In the genomic region with DNA sequence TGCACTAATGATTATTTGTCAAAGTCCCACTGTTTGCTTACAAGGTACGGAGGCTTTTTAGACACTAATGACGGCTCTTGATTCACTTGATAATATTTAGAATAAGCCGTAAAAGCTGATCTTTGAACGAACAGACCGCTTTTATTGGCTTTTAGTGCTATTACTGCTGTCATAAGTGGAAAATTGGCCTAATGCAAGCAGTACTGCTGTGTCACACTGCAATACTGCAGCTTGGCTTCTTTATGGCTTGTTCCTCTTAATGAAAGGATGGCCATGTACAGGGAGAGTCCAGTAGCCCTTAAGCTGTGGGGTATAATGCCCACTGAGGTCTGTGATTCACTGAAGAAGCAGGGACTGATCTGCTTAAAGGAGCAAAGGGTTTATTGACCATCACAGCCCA, we compare ENCODE assay signal across 26 mouse cellular contexts. TPM values are rescaled to one million over a fixed set of nuclear protein-coding genes. Genes with fewer than 3 reads are reported as not detected.
"Had no signal": no experiment of that assay in that cellular context is flagged by ENCODE, and none has a peak within 500 bp of the region (broad histone marks: within the 10 kb centered on the region; RNA-seq: fewer than 3 reads in every experiment).

No protein-coding gene starts in this region.

- H3K27me3 ChIP-seq: liver, embryonic 13.5 days had no signal

- H3K9me3 ChIP-seq: liver, embryonic 13.5 days had no signal

- H3K4me1 ChIP-seq: liver, embryonic 13.5 days had no signal

- DNase-seq: kidney, postnatal 10 days; kidney, postnatal 36 days; layer of hippocampus, postnatal 36 days; liver, embryonic 13.5 days; lung, adult 2 months; lung, postnatal 14 days; lung, postnatal 4 days; midbrain, embryonic 14.5 days; thymus, adult 2 months; thymus, postnatal 14 days; thymus, postnatal 4 days had no signal

- H3K9ac ChIP-seq: liver, embryonic 13.5 days had no signal

- H3K4me2 ChIP-seq: liver, embryonic 13.5 days; midbrain, embryonic 11.5 days had no signal

- H3K27ac ChIP-seq: left cerebral cortex, adult 2 months; liver, embryonic 13.5 days; stomach, postnatal 0 days had no signal

- H3K4me3 ChIP-seq: left cerebral cortex, adult 2 months; liver, embryonic 13.5 days had no signal

- H3K36me3 ChIP-seq: liver, embryonic 13.5 days had no signal

RNA-seq across cellular contexts. Expression of gene Gm765, which starts 30.9 kb away (rescaled TPM):
- total RNA-seq: layer of hippocampus, adult 8-10 months; layer of hippocampus, postnatal 10 days; layer of hippocampus, postnatal 36 days; megakaryocyte progenitor cell, adult 5-6 weeks; megakaryocyte-erythroid progenitor cell, adult 5-6 weeks; midbrain, postnatal 0 days had no signal
- polyA plus RNA-seq: limb, embryonic 11.5 days; liver, embryonic 13.5 days; liver, embryonic 16.5 days; lung, embryonic 16.5 days; midbrain, embryonic 14.5 days; neural tube, embryonic 11.5 days; small intestine, adult 2 months; spleen, adult 2 months; stomach, embryonic 14.5 days; stomach, postnatal 0 days had no signal
